10 mouse cellular contexts compared by ENCODE assay signal in genomic region chr10:60215077-60215960, GRCm38 (mm10). TPM values are rescaled to one million over a fixed set of nuclear protein-coding genes. Genes with fewer than 3 reads are reported as not detected.
DNase-seq lines count a peak whose midpoint lies in the region; ATAC-seq and TF ChIP-seq lines count a peak whose summit lies in the region.
"Had no signal": no experiment of that assay in that cellular context is flagged by ENCODE, and none has a peak within 500 bp of the region (broad histone marks: within the 10 kb centered on the region; RNA-seq: fewer than 3 reads in every experiment).

No protein-coding gene starts in this region.

- peaks cover 16% of the 10 kb centered on the region; the same call in 1 of the 2 replicates for H3K4me1 ChIP-seq in spleen, adult 2 months (ENCODE audit: control insufficient read depth, insufficient read depth, insufficient read length)
- H3K4me1 ChIP-seq in limb, embryonic 14.5 days (ENCODE audit: control insufficient read depth, insufficient read depth, low read length): peaks cover 45% of the 10 kb centered on the region
- peaks cover 12% of the 10 kb centered on the region for H3K4me1 ChIP-seq in stomach, postnatal 0 days (replicated peaks; ENCODE audit: control insufficient read depth, insufficient read depth)

- 0 out of 2 replicates have a peak overlapping the region, but pooled peaks have one; percentile 3 for H3K4me2 ChIP-seq in limb, embryonic 14.5 days (replicated peaks; ENCODE audit: low read depth, low read length, severe bottlenecking)
- H3K4me2 ChIP-seq in stomach, postnatal 0 days (replicated peaks; ENCODE audit: low read depth): peak overlapping the region; percentile 11; the same call in 1 of the 2 replicates
- H3K4me2 ChIP-seq: heart, embryonic 15.5 days had no signal

- no peak for TF ChIP-seq POLR2A in spleen, adult 2 months (IDR thresholded peaks at IDR 0.05; ENCODE audit: low read depth, low read length)
- TF ChIP-seq POLR2A in limb, embryonic 14.5 days (IDR thresholded peaks at IDR 0.05; ENCODE audit: borderline replicate concordance, extremely low read depth, insufficient read depth, insufficient read length): no peak

- H3K4me3 ChIP-seq in spleen, adult 2 months (ENCODE audit: extremely low read depth, insufficient read depth, insufficient read length): peak overlapping the region; percentile 79; the same call in 1 of the 2 replicates
- no peak overlapping the region for H3K4me3 ChIP-seq in limb, embryonic 14.5 days (replicated peaks; ENCODE audit: low read length)
- no peak overlapping the region for H3K4me3 ChIP-seq in stomach, postnatal 0 days (ENCODE audit: low read depth, low read length)
- H3K4me3 ChIP-seq: heart, embryonic 15.5 days had no signal

- TF ChIP-seq EP300 in stomach, postnatal 0 days (optimal IDR thresholded peaks at IDR 0.05): no peak

- H3K36me3 ChIP-seq in spleen, adult 2 months (ENCODE audit: control insufficient read depth, insufficient read depth, low read length): peaks cover 10% of the 10 kb centered on the region; the same call in 1 of the 2 replicates
- H3K36me3 ChIP-seq in limb, embryonic 14.5 days (ENCODE audit: control insufficient read depth, insufficient read depth, low read length): no peaks in the 10 kb centered on the region
- no peaks in the 10 kb centered on the region for H3K36me3 ChIP-seq in stomach, postnatal 0 days (ENCODE audit: control insufficient read depth, insufficient read depth, low read length)
- H3K36me3 ChIP-seq: heart, embryonic 15.5 days had no signal

- 73% methylated on average over 14 of the region's 14 CpGs for WGBS in spleen, adult 2 months
- 66% methylated on average over 14 of the region's 14 CpGs for whole genome bisulfite sequencing in limb, embryonic 14.5 days
- WGBS in stomach, postnatal 0 days: 37% methylated on average over 14 of the region's 14 CpGs

- no peak overlapping the region for H3K9ac ChIP-seq in limb, embryonic 14.5 days (ENCODE audit: low read depth, low read length, severe bottlenecking)
- H3K9ac ChIP-seq in stomach, postnatal 0 days (ENCODE audit: low read length): no peak overlapping the region
- H3K9ac ChIP-seq: heart, embryonic 15.5 days had no signal

- ATAC-seq in frontal cortex, adult (ENCODE audit: low TSS enrichment): peak; percentile 62
- ATAC-seq in limb, embryonic 14.5 days (ENCODE audit: low FRiP score, low read depth): no peak
- ATAC-seq in stomach, postnatal 0 days (ENCODE audit: low FRiP score, low TSS enrichment): no peak

- H3K27me3 ChIP-seq in spleen, adult 2 months (ENCODE audit: control insufficient read depth, insufficient read depth, low read length): peaks cover 2% of the 10 kb centered on the region; the same call in 1 of the 2 replicates
- no peaks in the 10 kb centered on the region for H3K27me3 ChIP-seq in limb, embryonic 14.5 days (ENCODE audit: control insufficient read depth, insufficient read depth, low read length)
- H3K27me3 ChIP-seq in stomach, postnatal 0 days (ENCODE audit: control insufficient read depth, insufficient read depth, low read length): no peaks in the 10 kb centered on the region

- H3K27ac ChIP-seq in spleen, adult 2 months (ENCODE audit: insufficient read depth, low read length): peak overlapping the region; percentile 99
- no peak overlapping the region for H3K27ac ChIP-seq in limb, embryonic 14.5 days (replicated peaks; ENCODE audit: low read depth, low read length)
- peak overlapping the region; percentile 78 for H3K27ac ChIP-seq in stomach, postnatal 0 days (replicated peaks)
- H3K27ac ChIP-seq: heart, embryonic 15.5 days had no signal

- DNase-seq in frontal cortex, postnatal 10 days (ENCODE audit: low spot score in 2 of 2): no peak
- no peak for DNase-seq in spleen, adult 2 months (ENCODE audit: low read depth in 1 of 2, low spot score in 2 of 2)
- no peak for DNase-seq in spleen, postnatal 10 days (ENCODE audit: low spot score in 2 of 2)
- no peak for DNase-seq in limb, embryonic 14.5 days (ENCODE audit: low spot score)
- DNase-seq in stomach, postnatal 0 days (ENCODE audit: low spot score): no peak
- DNase-seq in gastrocnemius, adult 8-10 months (ENCODE audit: low spot score in 2 of 2): no peak
- no peak for DNase-seq in urinary bladder, postnatal 25 days (ENCODE audit: low spot score)

- no peaks in the 10 kb centered on the region for H3K9me3 ChIP-seq in limb, embryonic 14.5 days (ENCODE audit: control insufficient read depth, low read length)
- H3K9me3 ChIP-seq in stomach, postnatal 0 days (ENCODE audit: control insufficient read depth, low read length): no peaks in the 10 kb centered on the region
- H3K9me3 ChIP-seq: heart, embryonic 15.5 days had no signal

- TF ChIP-seq CTCF in spleen, adult 2 months (IDR thresholded peaks at IDR 0.05; ENCODE audit: extremely low read depth, insufficient read depth, insufficient read length, insufficient replicate concordance): no peak
- no peak for TF ChIP-seq CTCF in stomach, postnatal 0 days (IDR thresholded peaks at IDR 0.05; ENCODE audit: low read depth)

RNA-seq across cellular contexts. Expression of gene Chst3, which starts 3.7 kb away (rescaled TPM):
- 89.3 and 105 TPM in 2 replicates for polyA plus RNA-seq in spleen, adult 2 months (2012; rRNA removed)
- 7.7 and 9.7 TPM in 2 replicates for polyA plus RNA-seq in limb, embryonic 14.5 days (2012; rRNA removed)
- 2.0 TPM in 2 replicates for polyA plus RNA-seq in limb, embryonic 14.5 days (2014; fragmentation: Nextera tagmentation; extraction: Ambion mirVana)
- 1.1 and 1.4 TPM in 2 replicates for polyA plus RNA-seq in stomach, postnatal 0 days (2015; fragmentation: Nextera tagmentation; extraction: Ambion mirVana)
- total RNA-seq in gastrocnemius, adult 8-10 months (2022): under 1 TPM; 0.22 to 0.45 (median 0.32) TPM
- total RNA-seq: common myeloid progenitor, adult 5-6 weeks had no signal
